Mouse (Mus musculus) C2C12 (cell line): ENCODE measurements around the gene Galnt7.

Experiments
- CEBPB ChIP-seq: IDR thresholded peaks from one replicate; pipeline ENCODE4 v1.6.1; 2011; ENCODE audit warnings: low read depth, mild to moderate bottlenecking, control low read depth, moderate library complexity
- CTCF ChIP-seq: IDR thresholded peaks from one replicate; pipeline ENCODE4 v1.5.1; 2011; ENCODE audit not compliant: control insufficient read depth, insufficient read depth, insufficient read length
- MYOD1 ChIP-seq: IDR thresholded peaks from one replicate; pipeline ENCODE4 v1.6.1; 2011; ENCODE audit warnings: low read depth; ENCODE audit not compliant: control insufficient read depth, insufficient read length
- MYOG ChIP-seq: IDR thresholded peaks from one replicate; pipeline ENCODE4 v1.6.1; 2011; ENCODE audit not compliant: control insufficient read depth, insufficient read length; ENCODE audit errors: extremely low read depth

GRCm38 (mm10) chr8:57664121-57664520 is 11.3 kb upstream of the Galnt7 start:
- TF ChIP-seq CEBPB (no peak), MYOG (no peak), CTCF (no peak), MYOD1 (no peak)
